Mouse (Mus musculus) thymus, postnatal 10 days (tissue): ENCODE measurements around the gene Urod.

Source experiments
- DNase-seq, 2 experiments: peaks; one replicate each; pipeline ENCODE4 v3.0.0; 2021; ENCODE audit warnings: low spot score in 2 of 2

The Urod gene

DNA sequence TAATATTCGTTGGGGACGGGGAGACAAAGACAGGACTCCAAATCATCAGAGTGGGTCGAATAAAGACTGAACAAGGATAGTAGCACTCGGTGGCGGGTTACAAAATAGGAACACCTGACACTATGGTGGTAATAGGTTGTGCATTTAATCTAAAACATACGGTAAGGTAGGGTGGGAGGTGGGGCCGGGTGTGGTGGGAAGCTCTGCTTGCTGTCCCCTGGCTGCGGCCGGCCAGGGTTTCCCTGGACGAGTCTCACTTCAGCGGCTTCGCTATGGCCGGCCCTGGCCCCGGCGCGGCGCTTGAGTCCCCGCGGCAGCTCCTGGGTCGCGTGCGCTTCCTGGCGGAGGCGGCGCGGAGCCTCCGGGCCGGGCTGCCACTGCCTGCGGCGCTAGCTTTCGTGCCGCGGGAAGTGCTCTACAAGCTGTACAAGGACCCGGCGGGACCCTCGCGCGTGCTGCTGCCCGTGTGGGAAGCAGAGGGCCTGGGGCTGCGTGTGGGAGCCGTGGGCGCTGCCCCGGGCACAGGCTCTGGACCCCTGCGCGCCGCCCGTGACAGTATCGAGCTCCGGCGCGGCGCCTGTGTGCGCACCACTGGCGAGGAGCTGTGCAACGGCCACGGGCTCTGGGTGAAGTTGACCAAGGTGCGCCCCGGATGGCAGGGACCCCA, 1.1 kb upstream of the Urod start, which contains the start of gene Hectd3:
Gene Hectd3, plus strand, starts transcription at position 187 of the 667 bp plus-strand sequence.
- peak; percentile 15 to 42 for DNase-seq

DNA sequence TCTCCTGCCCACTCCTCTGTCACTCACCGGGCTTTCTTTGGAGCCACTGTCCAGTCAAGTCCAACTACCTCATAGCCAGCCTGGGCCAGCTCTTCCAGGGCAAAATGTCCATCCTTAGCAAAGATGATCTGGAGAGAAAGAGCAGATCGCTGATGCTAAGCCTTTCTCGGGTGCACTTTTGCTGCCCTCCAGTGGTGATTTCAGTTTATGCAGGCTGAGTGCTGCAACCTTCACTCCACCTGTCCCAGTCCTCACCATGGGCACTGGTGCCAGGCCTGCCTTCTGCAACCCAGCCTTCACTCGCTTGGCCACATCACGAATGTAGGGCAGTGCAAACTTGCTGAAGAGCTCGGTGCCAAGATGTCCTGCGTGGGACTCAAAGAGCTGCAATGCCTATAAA, 2.8 kb downstream of the Urod start:
- DNase-seq: peak; percentile 52 to 79

DNA sequence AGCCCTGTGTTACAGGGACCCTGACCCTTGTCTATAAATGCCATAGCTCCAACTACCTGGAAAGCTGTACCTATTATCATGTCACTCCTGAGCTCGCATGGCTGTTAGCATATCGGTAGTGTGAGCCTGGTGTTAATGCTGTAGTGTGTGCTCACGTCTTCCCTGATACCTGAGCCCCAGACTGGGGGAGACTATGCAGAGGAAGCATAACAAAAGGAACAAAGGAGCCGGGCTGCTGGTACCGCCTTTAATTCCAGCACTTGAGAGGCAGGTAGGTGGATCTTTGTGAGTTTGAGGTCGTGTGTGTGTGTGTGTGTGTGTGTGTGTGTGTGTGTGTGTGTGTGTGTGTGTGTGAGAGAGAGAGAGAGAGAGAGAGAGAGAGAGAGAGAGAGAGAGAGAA, 4.5 kb downstream of the Urod start:
- DNase-seq: no peak

GRCm38 (mm10) chr4:116987122-116987456, 7.1 kb downstream of the Urod start:
- DNase-seq: no peak

DNA sequence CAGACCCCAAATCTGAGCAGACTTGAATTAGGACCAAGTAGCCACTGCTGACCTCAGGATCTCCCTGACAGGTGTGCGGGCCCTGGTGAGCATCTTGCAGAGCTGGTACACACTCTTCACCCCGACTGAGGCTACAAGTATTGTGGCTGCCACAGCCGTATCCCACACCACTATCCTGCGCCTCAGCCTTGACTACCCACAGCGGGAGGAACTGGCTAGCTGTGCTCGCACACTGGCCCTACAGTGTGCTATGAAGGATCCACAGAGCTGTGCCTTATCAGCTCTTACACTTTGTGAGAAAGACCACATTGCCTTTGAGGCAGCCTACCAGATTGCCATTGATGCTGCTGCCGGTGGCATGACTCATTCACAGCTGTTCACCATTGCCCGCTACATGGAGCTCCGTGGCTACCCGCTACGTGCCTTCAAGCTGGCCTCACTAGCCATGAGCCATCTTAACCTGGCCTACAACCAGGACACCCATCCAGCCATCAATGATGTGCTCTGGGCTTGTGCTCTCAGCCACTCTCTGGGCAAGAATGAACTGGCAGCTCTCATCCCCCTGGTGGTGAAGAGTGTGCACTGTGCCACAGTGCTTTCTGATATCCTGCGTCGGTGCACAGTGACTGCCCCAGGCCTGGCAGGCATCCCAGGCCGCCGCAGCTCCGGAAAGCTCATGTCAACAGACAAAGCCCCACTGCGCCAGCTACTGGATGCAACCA, 7.7 kb downstream of the Urod start:
- peak; percentile 54 to 63 for DNase-seq

GRCm38 (mm10) chr4:116985681-116986080, 8.5 kb downstream of the Urod start:
- no peak for DNase-seq

GRCm38 (mm10) chr4:116976503-116976902, 17.7 kb downstream of the Urod start:
- DNase-seq: no peak

GRCm38 (mm10) chr4:116954951-116955350, 39.3 kb downstream of the Urod start:
- DNase-seq: no peak

- no peak for DNase-seq
Observed at GRCm38 (mm10) chr4:116951642-116952041, 42.6 kb downstream of the Urod start.

- no peak for DNase-seq
Observed at GRCm38 (mm10) chr4:116944055-116944454, 50.2 kb downstream of the Urod start.

- no peak for DNase-seq
Observed at GRCm38 (mm10) chr4:116942695-116943094, 51.5 kb downstream of the Urod start.
